Mouse (Mus musculus) right cerebral cortex, adult 18-20 months (tissue): ENCODE measurements around the gene Rbpj.
A peak's percentile ranks its signal among the peaks of the same experiment; 100 is the strongest.
"Not testable (repeated sequence)": the region's sequence is repeated elsewhere in the genome, so short reads cannot be mapped to it uniquely, and the experiment has no call there.

Experiments
- DNase-seq: peaks from one replicate; pipeline ENCODE4 v3.0.0; 2022; ENCODE audit warnings: mixed read lengths

Gene Rbpj

DNA sequence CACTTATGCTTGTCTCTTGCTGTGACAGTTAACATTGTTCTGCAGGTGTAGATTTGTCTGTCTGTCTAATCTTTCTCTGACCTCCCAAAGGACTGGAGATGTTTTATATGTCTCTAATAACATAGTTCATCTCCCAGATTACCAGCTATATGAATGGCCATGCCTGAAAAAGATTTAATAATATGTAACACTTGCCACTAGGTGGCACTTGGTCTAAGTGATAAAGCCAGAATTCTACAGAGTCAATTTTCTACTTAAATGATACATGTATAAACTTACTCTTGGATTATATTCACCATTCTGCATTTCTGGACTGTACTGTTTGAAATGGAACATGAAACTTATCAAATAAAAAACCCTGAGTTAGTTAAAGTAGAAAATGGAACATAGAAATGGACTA, 132.6 kb downstream of the Rbpj start:
- no peak for DNase-seq

DNA sequence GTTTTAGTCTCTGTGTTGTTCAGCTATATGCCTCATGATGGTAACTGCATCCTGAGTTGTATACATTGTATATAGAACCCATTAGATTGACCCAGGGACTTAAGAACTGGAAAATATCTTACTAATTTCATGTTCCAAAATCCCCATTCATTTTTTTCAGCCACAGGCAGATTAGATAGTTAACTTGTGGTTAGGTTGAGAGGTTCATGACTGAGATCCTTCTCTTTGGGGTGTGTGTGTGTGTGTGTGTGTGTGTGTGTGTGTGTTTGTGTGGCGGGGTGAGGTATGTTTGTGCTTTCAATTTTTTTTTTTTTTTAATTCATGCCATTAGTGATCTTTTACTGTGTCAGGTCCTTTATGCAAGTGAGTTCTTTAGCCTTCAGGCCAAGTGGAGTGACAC, 133.2 kb downstream of the Rbpj start:
- no peak for DNase-seq

DNA sequence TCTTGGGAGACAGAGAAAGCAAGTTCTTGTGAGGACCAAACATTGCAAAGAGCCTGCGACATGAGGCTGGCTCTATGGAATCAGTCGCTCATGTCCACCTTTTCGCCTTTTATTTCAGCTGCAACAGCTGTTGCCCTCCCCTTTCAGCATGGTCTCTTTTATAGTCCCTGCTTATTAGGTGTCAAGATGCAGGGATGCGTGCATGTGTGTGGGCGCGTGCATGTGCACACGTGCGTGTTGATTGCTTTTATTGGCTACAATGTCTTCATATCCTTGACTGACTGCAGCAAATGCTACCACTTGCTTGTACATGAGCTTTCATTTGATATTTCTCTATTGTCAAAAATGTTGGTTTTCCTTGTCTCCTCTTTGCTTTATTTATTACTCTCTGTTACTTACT, 136.2 kb downstream of the Rbpj start:
- DNase-seq: no peak

DNA sequence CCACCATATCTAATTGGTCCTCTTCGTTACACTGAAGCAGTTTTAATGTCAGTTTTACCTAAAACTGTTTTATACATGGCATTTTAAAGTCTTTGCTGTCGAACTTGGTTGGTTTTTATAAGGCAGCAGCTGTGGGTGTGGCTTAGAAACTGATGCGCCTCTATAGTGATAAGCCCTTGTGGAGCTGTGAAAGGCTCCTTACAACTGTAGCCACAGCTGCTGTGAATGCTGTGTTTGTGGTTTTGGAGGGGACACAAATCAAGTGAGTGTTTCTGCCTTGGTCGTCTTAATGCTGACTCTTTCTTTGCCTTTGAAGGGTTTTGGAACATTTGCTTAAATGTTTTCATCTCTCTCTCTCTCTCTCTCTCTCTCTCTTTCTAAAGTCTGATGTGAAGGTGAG, 139.5 kb downstream of the Rbpj start:
- DNase-seq: no peak

DNA sequence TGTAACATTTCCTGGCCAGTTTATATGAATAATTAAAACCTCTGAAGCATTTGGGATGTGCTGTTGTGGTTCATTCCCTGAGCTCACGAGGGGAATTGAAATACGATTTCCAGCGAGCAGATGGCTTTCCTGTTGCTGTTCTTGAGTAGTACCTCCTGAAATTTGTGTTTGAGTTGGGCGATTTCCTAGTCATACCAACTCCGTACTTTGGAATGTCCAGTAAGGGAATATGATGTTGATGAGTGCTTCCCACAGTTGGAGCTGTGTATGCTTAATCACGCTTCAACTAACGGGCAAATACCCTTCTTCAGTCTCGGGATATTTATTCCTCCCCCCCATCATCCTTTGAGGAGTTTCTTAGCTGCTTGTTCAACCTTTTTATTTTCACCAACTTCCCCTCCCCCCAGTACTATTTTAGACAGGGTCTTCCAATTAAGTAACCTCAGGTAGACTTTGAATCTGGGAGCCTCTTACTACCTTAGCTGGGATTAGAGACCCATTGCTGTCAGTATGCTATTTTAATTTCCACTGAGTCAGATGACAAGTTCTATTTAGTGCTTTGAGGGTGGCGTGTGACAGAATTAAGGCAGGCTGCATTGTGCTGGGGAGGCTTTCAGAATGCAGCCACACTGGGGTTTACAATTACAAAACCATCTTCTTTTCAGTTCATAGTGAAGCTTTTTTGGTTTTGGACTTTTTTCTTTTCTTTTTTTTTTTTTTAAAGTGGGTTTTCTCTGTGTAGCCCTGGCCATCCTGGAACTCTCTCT, 141.5 kb downstream of the Rbpj start:
- peak; percentile 32 for DNase-seq

DNA sequence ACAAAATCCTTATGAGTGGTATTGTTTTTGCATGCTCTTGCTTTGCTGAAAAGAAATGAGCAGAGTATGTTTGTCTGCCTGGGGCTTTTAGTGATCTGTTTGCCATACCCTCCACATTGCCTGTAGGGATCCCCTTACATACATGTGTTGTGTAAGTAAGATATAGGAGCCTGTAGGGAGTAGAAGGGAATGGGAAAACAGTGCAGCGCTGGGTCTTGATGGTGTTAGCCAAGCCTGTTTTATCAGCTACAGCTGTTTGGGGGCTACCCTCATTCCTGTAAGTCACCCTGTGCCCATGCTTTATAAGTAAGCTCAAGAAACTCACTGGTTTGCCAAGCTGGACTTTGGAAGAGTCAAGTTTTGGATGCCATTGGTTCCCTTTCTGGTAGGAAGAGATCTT, 152.9 kb downstream of the Rbpj start:
- no peak for DNase-seq

DNA sequence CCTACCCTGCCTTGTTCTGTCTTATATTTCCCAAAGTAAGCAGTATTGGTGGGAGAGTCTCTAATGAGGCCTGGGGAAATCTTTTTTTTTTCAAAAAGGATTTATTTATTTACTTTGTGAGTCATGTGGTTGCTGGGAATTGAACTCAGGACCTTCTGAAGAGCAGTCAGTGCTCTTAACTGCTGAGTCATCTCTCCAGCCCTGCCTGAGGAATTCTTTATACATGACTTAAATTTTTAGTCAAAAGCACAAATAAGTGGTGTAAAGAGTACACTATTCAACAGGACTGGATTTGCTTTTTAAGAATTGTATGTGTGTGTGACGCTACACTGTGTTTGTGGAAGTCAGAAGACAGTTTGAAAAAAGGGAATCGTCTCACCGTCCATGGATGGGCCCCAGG, 166.1 kb downstream of the Rbpj start:
- no peak for DNase-seq

DNA sequence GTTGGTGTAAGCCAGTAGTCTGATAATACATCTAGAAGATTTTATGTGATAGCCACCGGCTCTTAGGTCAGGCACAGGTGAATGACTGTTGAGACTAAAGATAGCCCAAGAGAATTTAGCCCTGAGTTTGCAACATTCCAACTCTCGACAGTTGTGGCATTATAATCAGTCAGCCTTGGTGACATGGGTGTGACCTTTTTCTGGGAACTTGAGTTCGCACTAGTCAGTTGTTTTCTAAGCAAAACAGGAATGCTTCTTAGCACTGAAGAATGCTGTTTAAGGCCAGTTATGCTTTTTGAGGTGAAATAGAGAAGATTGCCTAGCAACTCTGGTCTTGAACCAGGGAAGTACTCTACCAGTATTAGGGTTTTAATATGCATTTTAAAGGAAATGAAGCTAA, 170.8 kb downstream of the Rbpj start:
- DNase-seq: no peak

DNA sequence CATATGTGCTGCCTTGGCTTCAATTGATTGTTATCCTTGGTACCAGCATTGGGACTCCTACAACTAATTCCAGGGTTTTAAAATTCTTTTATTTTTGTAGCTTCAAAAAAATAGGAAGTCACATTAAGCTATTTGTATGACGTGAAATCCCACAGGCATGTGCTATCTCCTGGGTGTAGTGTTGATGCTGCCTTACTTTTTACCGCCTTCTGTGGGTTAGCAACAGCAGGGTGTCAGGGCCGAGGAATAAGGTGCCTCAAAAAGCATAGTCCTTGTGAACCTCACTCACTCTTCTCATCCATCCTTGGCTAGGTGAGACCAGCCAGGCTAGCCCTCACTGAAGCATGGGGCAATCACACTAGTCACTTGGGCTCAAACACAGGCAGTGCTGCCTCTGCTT, 171.3 kb downstream of the Rbpj start:
- no peak for DNase-seq

DNA sequence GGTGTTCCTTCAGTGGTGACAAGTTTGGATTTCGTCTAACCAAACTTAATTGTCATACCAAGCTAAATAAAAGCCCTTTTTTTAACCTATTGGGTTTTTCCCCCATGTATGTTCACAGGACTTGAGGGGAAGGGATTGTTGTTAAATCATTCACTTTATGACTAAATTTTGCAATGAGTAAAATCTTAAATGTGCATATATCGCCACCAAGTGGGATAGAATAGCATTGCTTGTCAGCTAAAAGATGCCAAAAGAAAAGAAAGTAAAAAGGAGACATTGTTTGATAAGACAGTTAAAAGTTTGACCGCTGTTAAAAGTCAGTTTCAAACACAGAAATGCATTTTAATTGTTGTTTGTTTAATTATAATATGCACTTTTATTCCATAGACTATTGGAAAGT, 172.7 kb downstream of the Rbpj start:
- DNase-seq: no peak

DNA sequence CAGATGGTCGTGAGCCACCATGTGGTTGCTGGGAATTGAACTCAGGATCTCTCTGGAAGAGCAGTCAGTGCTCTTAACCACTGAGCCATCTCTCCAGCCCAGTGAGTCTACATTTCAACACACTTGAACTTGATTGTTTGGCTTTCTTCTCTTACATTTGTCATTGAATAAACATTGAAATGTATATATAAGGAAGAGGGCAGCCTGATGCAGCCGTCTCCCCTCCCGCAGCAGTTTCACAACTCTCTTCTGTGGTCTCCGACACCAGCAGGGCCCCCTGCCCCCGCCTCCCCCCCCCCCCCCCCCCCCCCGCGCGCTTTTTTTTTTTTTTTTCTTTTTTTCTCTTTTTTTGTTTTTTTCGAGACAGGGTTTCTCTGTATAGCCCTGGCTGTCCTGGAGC, 180.7 kb downstream of the Rbpj start:
- no peak for DNase-seq

DNA sequence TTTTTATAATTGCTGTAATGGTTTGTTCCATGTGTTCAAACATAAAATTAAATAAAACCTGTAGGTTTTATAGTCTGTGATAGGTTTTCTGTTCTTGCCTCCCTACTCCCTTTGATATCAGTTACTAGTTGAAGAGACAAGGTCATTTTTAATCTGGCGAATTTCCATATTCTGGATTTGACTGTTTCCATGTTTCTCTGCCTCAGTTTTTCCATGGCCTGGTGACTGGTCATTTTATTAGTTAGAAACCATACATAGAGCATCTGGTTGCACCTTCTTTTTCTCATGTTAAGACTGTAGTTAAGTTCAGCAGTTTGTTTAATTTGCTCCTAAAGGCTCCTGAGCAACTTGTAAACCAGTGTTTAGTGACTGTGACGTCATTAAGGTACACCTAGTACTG, 181.4 kb downstream of the Rbpj start:
- no peak for DNase-seq

DNA sequence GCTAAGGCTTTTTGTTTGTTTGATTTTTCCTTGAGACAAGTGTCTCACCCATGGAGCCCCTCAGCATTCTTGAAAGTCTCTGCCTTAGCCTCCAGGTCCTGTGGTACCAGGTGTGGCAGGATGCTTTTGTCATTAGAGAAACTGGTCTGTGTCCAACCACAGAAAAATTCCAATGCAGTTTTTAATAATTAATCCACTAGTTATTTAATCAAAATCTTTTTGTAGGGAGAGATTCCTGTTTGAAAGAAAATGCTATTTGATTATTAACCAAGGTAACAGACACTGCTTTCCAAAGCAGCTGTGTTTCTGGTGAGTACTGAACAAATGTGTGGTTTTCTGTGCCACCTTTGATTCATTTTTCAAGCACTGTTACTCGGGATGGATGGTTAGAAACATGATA, 190.6 kb downstream of the Rbpj start:
- no peak for DNase-seq

DNA sequence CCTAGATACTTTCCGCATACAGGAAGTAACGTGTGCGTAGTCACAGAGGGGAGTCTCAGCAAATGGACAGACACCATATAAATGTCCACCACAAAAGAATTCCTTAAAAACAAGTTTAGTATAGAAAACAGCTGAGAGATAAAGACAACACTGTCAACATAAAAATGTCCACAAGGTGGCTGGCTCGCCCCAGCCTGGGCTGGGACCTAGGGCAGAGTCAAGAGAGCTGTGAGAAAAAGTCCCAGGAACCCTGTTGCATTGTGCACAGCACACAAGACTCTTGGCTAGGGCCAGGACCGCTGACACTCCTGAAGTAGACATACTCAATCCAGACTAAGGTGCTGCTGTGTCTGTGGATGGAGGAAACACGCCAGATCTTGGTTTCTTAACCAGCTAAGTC, 192.0 kb downstream of the Rbpj start:
- DNase-seq: no peak

DNA sequence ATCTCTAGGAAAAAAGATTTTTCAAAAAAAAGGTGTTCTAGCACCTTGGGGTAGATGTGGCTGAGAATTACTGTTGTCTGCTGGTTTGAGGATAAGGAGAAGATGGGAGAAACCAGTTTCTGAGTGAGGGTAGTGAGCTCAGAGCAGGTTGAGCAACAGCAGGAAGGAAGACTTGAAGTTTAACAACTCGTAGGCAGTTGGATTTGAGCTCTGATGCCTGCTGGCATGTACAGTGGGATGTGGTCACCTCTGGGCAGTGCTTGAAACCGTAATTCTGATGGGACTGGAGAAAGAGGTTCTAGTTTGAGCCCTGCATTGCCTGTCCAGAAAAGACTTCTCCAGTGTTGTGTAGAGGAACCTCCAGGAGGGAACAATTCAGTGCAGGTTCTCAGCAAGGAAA, 195.6 kb downstream of the Rbpj start:
- no peak for DNase-seq

DNA sequence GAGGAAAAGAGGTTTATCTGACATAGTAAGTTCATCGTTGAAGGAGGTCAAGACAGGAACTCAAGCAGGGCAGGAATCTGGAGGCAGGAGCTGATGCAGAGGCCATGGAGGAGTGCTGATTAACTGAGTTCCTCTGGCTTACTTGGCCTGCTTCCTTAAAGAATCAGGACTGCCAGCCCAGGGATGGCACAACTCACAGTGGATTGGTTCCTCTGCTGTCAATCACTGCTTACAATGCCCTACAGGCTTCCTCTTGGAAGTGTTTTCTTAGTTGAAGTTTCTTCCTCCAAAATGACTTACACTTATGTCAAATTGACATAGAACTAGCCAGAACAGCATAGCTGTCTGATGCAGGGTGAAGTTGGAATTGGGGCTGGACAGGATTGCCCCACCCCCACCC, 196.5 kb downstream of the Rbpj start:
- DNase-seq: no peak

DNA sequence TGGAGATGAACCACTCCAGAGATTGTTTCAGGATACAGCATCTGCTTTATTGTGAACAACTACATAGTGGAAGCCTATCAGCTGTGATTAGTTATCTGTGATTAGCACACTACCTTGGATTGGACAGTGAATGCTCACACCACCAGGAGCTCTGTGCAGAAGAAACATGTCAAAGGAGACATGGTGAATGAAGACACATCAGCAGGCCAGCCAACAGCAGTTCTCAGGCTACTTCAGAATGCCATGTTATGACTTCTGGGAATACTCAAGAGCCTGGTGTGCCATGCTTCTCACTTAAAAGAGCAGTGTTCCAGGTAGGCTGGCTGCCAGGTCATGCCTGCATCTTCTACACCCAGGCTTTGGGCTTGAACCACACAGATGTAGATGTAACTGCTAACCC, 197.7 kb downstream of the Rbpj start:
- DNase-seq: no peak

DNA sequence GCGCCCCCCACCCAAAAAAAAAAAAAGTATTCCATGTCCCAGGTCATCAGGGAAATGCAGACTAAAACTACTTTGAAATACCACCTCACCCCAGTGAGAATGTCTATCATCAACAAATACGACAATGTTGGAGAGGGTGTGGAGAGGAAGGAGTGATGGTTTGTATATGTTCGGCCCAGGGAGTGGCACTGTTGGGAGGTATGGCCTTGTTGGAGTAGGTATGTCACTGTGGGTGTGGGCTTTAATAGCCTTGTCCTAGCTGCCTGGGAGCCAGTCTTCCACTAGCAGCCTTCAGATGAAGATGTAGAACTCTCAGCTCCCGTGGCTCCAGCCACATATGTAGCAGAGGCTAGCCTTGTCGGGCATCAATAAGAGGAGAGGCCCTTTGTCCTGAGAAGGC, 202.1 kb downstream of the Rbpj start:
- no peak for DNase-seq

DNA sequence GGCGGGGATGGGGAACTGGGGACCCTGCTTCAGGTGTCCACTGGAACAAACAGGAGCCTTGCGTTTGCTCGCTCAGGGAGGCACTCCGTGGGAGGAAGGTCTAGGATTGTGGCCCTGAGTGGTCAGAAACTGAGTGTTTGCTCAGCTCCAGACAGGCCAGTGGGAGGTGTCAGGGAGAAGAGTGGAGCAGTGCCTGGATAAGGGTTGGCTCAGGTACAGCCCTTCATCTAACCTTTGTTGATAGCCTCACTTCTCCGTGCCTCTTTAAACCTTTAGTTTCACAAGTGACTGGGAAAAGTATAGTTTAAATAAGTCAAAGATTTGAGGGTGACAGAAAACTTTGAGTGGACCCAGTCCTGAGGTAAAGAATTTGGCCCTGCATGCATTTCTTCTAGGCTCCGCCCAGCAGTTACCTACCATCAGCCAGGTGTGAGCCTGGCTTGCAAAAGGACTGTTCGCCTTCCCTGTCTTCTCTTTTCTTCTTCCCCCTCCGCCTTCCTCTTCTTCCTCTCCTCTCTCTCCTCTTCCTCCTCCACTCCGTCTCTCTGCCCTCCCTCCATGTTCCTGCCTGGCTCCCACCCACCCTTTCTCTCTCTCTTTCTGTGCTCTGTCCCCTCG, 204.5 kb downstream of the Rbpj start:
- no peak for DNase-seq

DNA sequence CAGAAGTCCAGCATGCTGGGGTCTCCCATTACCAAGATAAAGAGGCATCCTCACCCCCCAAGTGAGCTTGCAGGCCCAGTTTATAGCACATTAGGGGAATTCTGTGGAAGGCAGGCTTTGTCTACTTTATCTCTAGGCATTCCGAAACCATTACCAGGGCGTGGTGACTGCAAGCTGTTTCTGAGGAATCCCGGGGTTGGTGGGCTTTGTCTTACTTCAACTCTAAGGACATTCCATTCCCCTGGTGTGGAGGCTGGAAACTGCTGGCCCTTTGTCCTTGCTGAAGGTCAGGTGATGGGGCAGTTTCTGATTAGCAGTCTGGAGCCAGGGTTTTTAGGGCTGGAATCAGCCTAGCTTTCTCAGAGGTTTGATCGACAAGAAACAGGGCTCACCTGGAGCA, 205.6 kb downstream of the Rbpj start:
- no peak for DNase-seq

DNA sequence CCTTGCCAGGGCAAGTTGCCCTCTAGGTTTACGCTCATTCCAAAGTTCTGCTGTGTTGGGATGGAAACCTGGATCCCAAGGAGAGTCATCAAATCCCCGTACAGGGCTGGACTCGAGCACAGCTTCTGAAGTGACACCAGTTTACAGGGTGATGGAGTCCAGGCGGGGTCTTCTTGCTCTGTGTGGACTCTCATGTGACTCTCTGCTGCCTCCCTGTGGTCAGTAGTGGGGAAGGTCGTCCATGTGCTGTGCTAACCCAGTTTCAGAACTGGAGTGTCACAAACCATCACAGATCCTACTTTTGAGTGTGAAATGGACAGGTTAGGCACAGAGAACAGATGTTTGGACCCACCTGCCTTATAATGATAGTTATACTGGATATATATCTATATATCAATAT, 206.4 kb downstream of the Rbpj start:
- DNase-seq: peak; percentile 40

DNA sequence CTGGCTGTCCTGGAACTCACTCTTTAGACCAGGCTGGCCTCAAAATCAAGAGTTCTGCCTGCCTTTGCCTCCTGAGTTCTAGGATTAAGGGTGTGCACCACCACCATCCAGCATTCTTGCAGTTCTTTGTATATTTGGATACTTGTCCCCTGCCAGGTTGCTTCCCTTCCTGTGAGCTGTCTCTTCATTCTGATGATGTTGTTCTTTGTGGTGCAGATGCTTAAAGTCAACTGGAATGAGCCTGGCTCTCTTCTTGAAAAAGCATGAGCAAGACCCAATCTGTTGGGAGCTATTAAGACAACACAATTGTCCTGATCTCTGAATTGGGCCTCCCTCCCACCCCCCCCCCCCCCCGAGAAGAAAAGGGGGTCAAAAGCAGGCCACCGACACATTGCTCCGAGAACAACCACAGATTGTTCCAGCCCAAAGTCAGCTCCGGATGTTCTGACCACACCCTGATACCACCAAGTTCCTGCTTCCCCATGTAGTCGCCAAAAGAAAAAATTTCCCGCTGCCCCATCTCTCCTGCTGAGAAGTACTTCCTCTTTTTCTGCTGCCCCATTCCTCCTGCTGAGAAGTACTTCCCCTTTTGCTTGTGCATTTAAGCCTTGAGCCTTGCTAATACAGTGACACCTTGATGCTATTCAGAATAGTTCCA, 207.7 kb downstream of the Rbpj start:
- not testable (repeated sequence) for DNase-seq

DNA sequence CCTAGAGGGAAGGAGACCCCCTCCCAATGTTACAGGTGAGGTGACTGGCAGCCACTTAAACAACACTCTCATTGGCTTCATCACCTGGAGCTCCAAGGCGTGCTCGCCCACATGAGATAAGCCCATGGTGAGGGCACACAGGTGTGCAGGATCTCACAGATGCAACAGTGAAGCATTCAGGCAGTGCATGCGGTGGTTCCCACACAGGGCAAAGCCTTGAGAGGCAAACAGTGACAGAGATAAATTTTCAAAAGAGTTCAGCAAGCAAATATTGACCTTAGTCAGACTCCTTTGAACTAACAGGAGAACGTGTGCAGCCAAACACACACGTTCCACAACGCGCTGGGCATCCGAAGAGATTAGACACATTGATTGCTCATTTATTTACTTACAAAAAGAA, 210.7 kb downstream of the Rbpj start:
- DNase-seq: no peak

DNA sequence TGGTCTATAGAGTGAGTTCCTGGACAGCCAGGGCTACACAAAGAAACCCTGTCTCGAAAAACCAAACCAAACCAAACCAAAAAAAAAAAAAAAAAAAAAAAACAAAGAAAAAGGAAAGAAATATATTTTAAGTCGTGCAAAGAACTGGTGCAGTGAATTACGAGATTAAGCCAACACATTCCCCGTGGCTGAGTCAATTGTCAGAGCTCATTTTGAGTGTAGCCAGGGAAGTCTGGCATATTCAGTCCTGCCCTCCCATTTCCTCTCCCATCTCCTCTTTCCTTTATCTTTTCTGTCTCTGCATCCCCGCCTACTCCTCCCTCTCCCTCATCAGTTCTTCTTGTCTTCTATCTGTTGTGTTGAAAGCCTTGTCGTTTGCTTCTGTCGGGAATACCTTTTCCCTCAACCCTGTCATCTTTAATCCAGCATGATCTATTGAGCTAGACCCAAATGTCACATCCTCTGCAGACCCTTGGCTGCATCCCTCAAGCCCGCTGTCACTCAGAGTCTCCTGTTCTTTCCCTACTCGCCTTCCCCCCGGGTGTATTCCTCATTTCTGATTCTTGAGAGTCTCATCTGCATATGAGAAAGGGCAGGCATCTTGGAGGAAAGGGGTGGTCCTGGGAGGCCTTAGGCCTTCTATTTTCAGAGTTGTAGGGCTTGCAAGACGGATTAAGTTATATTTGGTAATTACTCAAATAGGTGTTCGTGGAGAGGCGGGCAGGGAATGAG, 212.2 kb downstream of the Rbpj start:
- no peak for DNase-seq
